Mouse (Mus musculus): ENCODE results near the gene Hes2. TPM values are rescaled to one million over a fixed set of nuclear protein-coding genes. Genes with fewer than 3 reads are reported as not detected.

Hes2 gene
- total RNA-seq, 2 experiments from 2014 or later = not detected

- ATAC-seq (replicated peaks; ENCODE audit: poor library complexity, severe bottlenecking) = no peak
Measured at GRCm38 (mm10) chr4:152155019-152155418, 3.6 kb upstream of the Hes2 start.

- ATAC-seq (replicated peaks; ENCODE audit: poor library complexity, severe bottlenecking) = peak; percentile 5; the same call in 1 of the 2 replicates
Measured at GRCm38 (mm10) chr4:152157779-152158584, 685 bp upstream of the Hes2 start.

- peak; percentile 40 for ATAC-seq (replicated peaks; ENCODE audit: poor library complexity, severe bottlenecking)
Measured at GRCm38 (mm10) chr4:152159285-152159678, 615 bp downstream of the Hes2 start.

GRCm38 (mm10) chr4:152160748-152161147, 2.1 kb downstream of the Hes2 start:
- no peak for ATAC-seq (replicated peaks; ENCODE audit: poor library complexity, severe bottlenecking)

- ATAC-seq (replicated peaks; ENCODE audit: poor library complexity, severe bottlenecking) = no peak
Measured at GRCm38 (mm10) chr4:152161601-152162000, 2.9 kb downstream of the Hes2 start.

GRCm38 (mm10) chr4:152162748-152163147, 4.1 kb downstream of the Hes2 start:
- no peak for ATAC-seq (replicated peaks; ENCODE audit: poor library complexity, severe bottlenecking)

- peak; percentile 80 for ATAC-seq (replicated peaks; ENCODE audit: poor library complexity, severe bottlenecking)
Measured at GRCm38 (mm10) chr4:152165036-152165931, 6.6 kb downstream of the Hes2 start.

GRCm38 (mm10) chr4:152168052-152168451, 9.4 kb downstream of the Hes2 start:
- ATAC-seq (replicated peaks; ENCODE audit: poor library complexity, severe bottlenecking) = no peak

GRCm38 (mm10) chr4:152169103-152169502, 10.4 kb downstream of the Hes2 start:
- ATAC-seq (replicated peaks; ENCODE audit: poor library complexity, severe bottlenecking) = no peak

- no peak for ATAC-seq (replicated peaks; ENCODE audit: poor library complexity, severe bottlenecking)
Measured at GRCm38 (mm10) chr4:152170286-152170685, 11.6 kb downstream of the Hes2 start.

GRCm38 (mm10) chr4:152171543-152171942, 12.9 kb downstream of the Hes2 start:
- ATAC-seq (replicated peaks; ENCODE audit: poor library complexity, severe bottlenecking) = peak; percentile 62

- peak; percentile 26; the same call in 1 of the 2 replicates for ATAC-seq (replicated peaks; ENCODE audit: poor library complexity, severe bottlenecking)
Measured at GRCm38 (mm10) chr4:152173041-152173440, 14.4 kb downstream of the Hes2 start.

GRCm38 (mm10) chr4:152173956-152174355, 15.3 kb downstream of the Hes2 start:
- ATAC-seq (replicated peaks; ENCODE audit: poor library complexity, severe bottlenecking) = no peak

- ATAC-seq (replicated peaks; ENCODE audit: poor library complexity, severe bottlenecking) = peak; percentile 47
Measured at GRCm38 (mm10) chr4:152176638-152177037, 18.0 kb downstream of the Hes2 start.

GRCm38 (mm10) chr4:152177174-152177536, 18.5 kb downstream of the Hes2 start:
- ATAC-seq (replicated peaks; ENCODE audit: poor library complexity, severe bottlenecking) = no peak

GRCm38 (mm10) chr4:152177537-152178343, 19.1 kb downstream of the Hes2 start, which contains the start of gene Acot7:
Gene Acot7 (plus strand): TSS chr4:152178134.
- ATAC-seq (replicated peaks; ENCODE audit: poor library complexity, severe bottlenecking) = peak; percentile 69

- peak; percentile 6 for ATAC-seq (replicated peaks; ENCODE audit: poor library complexity, severe bottlenecking)
Measured at GRCm38 (mm10) chr4:152178344-152178864, 19.7 kb downstream of the Hes2 start.

- peak; percentile 6; the same call in 1 of the 2 replicates for ATAC-seq (replicated peaks; ENCODE audit: poor library complexity, severe bottlenecking)
Measured at GRCm38 (mm10) chr4:152178916-152179705, 20.4 kb downstream of the Hes2 start.

- ATAC-seq (replicated peaks; ENCODE audit: poor library complexity, severe bottlenecking) = no peak
Measured at GRCm38 (mm10) chr4:152179946-152180660, 21.4 kb downstream of the Hes2 start.
